Mouse (Mus musculus) G1E (cell line): ENCODE data around the gene Antxr1.

Experiments
- CTCF ChIP-seq: IDR thresholded peaks from 2 replicates; pipeline ENCODE4 v1.5.1; 2012; ENCODE audit warnings: low read depth, low read length, inconsistent platforms, mixed read lengths
- POLR2AphosphoS5 ChIP-seq: IDR thresholded peaks from 2 replicates; pipeline ENCODE4 v1.6.1; 2012; ENCODE audit warnings: low read depth, low read length, inconsistent platforms; ENCODE audit not compliant: insufficient replicate concordance

DNA sequence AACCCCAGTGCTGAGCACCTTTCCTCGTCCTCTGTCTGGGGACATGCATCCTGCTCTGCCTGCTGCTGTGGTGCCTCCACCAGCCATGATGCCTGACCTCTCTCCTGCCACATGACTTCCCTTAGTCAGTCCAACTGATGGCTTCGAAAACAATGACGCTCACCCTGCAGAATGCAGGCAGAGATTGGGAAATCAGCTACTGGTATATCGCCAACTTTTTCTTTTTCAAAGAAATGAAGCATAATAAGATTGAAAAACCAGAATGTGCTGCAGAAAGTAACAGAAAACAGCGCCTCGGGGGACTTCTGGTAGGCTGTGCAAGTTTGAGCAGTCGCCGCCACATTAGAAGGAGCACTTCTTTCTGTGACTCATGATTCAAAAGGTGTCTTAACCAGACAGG, 18.7 kb downstream of the Antxr1 start:
- TF ChIP-seq CTCF (no peak), POLR2AphosphoS5 (no peak)
